Mouse (Mus musculus) neutrophil, adult 83 days (primary cell): ENCODE results near the gene Olfr366. TPM values are rescaled to one million over a fixed set of nuclear protein-coding genes. Genes with fewer than 3 reads are reported as not detected.

Experiments
- total RNA-seq, 2 experiments: library from RNA; stranded (reverse); gene quantifications; one replicate each; pipeline ENCODE4 v1.2.4; 2023

Olfr366 gene
- not detected for total RNA-seq

DNA sequence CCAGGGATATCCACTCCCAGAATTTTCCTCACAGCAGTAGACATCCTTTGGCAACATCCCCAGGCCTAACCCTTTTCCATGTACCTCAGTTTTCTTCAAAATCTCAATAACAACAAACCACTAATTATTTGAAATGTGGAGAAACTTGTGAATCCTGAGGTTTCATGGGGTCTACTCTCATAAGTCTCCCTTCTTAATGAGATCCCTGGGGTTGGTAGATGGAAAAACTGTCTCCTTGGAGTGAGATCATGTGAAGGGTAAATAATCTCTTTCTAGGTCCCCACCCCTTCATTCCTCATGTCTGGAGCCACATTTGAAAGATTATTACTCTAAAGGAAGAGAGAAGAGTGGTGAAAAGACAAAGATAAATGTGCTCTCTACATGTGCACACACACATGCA is at the start of gene Olfr366:
TSS of gene Olfr366 (plus strand) at position 301 of the 400 bp plus-strand sequence.

DNA sequence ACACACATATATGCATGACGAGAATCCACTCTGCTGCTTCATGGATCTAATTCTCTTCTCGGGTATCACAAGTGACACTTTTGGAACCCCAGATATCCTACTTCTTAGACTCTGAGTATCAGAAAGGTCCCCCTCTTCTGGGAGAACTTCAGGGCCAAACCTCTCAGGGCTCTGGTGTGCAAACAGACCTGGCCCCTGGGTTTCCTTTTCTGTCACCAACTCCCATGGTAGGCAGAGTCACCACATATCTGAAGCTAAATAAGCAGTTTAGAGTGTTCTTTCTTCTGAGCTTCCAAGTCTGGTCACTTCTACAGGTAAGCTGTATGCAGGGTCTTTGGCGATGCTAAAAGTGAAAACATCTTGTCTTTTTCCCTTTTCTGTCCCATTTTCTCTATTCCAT is 23.5 kb upstream of the Olfr366 start, which contains the start of gene Olfr365:
TSS of gene Olfr365 (plus strand) at position 301 of the 400 bp plus-strand sequence.

Other genes with a start within 250 kb of the Olfr366 start
- gene Olfr357, start 217.7 kb upstream of the Olfr366 start, total RNA-seq = not detected
- gene Olfr358, start 202.2 kb upstream of the Olfr366 start, total RNA-seq = not detected
- gene Olfr360, start 145.8 kb upstream of the Olfr366 start, total RNA-seq = not detected
- not detected for gene Olfr361, start 122.3 kb upstream of the Olfr366 start, total RNA-seq
- gene Olfr362, start 93.7 kb upstream of the Olfr366 start, total RNA-seq = not detected
- not detected for gene Olfr364-ps1, start 72.3 kb upstream of the Olfr366 start, total RNA-seq
- gene Olfr365, start 23.4 kb upstream of the Olfr366 start, total RNA-seq = not detected
- gene Olfr368, start 114.9 kb downstream of the Olfr366 start, total RNA-seq = not detected
- 10 to 100 TPM; 29.7 to 32.7 TPM for gene Pdcl, start 147.8 kb downstream of the Olfr366 start, total RNA-seq
- 10 to 100 TPM; 43.4 to 45.3 TPM for gene Rc3h2, start 211.3 kb downstream of the Olfr366 start, total RNA-seq
- gene Zbtb26, start 231.6 kb downstream of the Olfr366 start, total RNA-seq = 1 to 10 TPM; 2.9 to 3.4 TPM
- gene Zbtb6, start 231.6 kb downstream of the Olfr366 start, total RNA-seq = 1 to 10 TPM; 8.1 to 8.5 TPM
- 10 to 100 TPM; 20.4 to 25.7 TPM for gene Rabgap1, start 231.7 kb downstream of the Olfr366 start, total RNA-seq